Mouse (Mus musculus): ENCODE measurements around the gene Gm37240.
"Not testable (repeated sequence)": the region's sequence is repeated elsewhere in the genome, so short reads cannot be mapped to it uniquely, and the experiment has no call there.

Gene Gm37240

GRCm38 (mm10) chr3:84889648-84890047 lies 997.7 kb downstream of the Gm37240 start:
- no peak for DNase-seq (ENCODE audit: low spot score)

DNA sequence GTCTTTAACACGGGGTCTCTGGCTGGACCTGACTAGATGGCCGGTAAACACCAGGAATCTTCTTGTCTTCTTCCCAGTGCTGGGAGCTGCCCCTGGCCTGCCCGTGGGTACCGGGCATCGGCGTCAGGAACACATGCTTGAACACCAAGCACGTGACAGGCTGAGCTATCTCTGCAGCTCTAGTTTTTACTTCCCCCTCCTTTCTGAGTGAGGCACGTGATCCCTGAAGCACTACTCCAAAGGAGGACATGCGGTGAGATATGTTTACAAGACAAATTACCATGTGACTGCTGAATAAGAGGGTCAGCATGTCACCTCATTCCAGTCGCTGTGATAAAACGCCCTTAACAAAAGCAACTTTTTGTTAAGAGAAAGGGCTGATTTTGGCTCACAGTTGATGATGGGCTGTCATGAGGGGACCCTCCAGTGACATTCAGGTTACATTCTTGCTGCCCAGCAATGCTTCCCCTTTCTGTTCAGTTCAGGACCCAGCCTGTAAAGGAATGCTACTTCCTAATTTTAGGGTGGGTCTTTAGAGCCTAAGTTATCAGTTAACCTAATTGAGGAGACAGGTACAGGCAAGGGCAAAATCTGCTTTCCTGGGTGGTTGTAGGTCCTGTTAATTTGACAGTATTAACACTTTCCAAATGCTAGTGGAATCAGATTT lies 1003.4 kb downstream of the Gm37240 start:
- DNase-seq (ENCODE audit: low spot score) = no peak

DNA sequence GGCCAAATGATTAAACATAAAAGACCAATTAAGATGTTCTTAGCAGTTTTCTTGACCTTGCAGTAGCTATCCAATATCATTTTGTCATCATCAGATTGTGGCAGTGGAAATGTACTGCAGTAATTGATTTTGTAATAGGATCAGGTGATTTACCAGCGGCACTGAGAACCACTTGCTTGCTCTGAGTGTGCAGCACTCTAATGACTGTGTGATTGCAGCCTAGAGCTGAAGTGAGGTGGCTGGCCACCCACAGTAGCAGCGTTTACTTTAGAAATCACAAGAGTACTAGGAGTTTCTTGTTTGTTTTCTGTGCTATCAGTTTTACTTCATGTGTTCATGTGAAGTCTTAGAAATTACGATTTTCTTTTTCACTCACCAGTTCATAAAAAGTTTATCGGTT lies 1011.1 kb downstream of the Gm37240 start:
- DNase-seq (ENCODE audit: low spot score) = no peak

- DNase-seq (ENCODE audit: low spot score) = no peak
Observed at GRCm38 (mm10) chr3:84875306-84875705, 1012.0 kb downstream of the Gm37240 start.

DNA sequence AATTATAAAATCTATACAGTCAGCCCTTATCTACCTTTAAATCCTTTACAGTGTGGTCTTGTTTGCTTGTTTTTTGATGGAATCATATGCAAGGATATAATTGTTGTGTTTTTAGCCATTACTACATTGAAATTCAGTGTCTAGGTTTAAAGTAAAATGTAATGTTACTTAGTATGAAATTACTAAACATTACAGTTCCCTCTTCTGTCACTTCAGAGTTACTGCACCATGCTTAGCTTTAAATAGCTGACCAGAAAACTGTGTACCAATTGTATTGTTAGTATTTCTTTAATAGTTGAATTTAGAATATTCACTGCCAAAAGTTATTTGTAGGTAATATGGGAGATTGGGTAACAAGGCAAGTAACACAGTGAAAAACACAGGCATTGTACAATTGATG lies 1017.2 kb downstream of the Gm37240 start:
- DNase-seq (ENCODE audit: low spot score) = no peak

- no peak for DNase-seq (ENCODE audit: low spot score)
Observed at GRCm38 (mm10) chr3:84867991-84868390, 1019.3 kb downstream of the Gm37240 start.

DNA sequence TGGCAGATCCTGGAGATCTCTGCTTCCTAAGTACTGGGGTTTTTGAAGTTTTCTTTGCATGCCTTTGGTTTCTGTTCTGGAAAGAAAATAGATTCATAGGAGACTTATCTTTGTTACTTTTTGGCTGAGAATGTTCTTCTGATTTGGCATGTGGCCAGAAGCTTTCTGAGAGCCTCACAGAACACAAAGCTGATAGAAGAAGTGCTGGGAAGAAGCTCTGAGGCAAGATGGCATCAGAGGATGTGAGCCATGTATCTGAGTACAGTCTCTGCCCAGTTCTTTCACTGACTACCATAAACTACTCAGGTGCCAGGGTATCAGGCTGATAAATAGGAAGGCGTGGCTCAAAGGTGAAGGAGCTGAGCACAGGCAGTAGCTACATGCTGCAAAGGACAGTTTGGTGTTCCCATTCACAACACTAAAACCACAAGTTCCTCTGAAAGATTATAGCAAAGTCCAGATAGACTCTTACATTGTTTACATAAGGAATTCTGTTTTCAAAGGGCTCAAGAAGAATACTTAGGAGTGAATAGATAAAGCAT lies 1019.8 kb downstream of the Gm37240 start:
- no peak for DNase-seq (ENCODE audit: low spot score)

DNA sequence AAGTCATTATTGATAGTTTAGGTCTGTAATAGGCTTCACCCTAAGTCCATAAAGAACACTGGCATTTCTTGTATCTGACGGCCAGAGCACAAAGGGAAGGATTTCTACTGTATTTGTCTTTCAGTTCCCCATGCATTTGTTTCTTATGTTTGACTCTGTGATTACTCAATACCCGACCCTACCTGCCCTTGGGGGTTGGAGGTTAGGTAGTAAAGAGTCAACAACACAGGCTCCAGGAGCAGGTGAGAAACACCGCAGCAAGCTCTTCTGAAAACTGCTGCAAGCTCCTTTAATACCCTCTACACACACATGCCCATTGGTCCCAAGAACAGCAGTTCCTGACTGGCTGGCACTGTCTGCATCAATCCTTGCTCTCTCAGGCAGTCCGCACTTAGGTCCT lies 1020.5 kb downstream of the Gm37240 start:
- DNase-seq (ENCODE audit: low spot score) = no peak

DNA sequence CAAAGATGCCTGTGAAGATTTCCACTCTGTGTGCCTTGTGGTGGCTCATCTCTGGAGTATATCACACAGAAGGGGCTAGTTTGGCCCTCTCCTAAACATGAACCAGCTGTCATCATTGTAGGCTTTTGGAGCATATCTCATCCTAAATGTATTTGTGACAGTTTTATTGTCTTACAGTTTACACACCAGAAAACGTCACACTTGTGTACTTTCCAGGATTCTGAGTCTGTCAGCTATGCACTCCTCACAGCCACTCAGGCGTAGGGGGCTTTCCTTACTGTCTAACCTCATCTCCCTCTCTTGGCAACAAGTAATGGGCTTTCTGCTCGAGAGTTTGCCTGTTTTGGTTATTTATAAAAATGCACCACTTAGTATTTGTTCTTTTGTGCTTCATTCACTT lies 1021.6 kb downstream of the Gm37240 start:
- DNase-seq (ENCODE audit: low spot score) = no peak

DNA sequence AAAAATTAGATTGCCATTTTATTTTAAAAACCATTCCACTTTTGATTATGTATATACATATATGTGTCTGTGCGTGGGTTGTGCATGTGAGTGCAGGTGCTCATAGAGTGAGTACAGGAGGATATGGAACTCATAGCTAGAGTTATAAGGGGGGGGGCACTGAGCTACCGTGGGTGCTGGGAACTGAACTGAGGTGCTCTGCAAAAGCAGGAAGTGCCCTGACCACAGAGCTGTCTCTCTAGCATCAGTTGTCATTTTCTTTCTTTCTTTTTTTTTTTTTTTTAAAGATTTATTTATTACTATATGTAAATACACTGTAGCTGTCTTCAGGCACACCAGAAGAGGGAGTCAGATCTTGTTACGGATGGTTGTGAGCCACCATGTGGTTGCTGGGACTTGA lies 1025.5 kb downstream of the Gm37240 start:
- not testable (repeated sequence) for DNase-seq (ENCODE audit: low spot score)

GRCm38 (mm10) chr3:84860669-84861068 lies 1026.6 kb downstream of the Gm37240 start:
- no peak for DNase-seq (ENCODE audit: low spot score)

- no peak for DNase-seq (ENCODE audit: low spot score)
Observed at GRCm38 (mm10) chr3:84854440-84854839, 1032.9 kb downstream of the Gm37240 start.

DNA sequence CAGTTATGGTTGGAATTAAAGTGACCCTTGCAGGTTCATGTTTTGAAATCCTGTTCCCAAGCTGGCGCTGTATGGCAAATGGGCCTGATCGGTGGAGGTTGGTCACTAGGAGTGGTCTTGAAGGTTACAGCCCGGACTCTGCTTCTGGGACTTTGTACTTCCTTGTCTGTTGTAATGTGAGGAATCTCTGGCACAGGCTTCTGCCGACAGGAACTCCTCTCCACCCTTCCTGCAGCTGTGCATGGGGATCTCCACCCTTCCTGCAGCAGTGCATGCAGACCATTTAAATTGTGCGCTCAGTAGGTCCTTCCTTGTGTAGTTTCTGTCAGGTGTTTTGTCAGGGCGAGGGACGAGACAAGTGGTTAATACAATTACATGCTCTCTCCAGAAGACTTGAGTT lies 1034.4 kb downstream of the Gm37240 start:
- DNase-seq (ENCODE audit: low spot score) = no peak

DNA sequence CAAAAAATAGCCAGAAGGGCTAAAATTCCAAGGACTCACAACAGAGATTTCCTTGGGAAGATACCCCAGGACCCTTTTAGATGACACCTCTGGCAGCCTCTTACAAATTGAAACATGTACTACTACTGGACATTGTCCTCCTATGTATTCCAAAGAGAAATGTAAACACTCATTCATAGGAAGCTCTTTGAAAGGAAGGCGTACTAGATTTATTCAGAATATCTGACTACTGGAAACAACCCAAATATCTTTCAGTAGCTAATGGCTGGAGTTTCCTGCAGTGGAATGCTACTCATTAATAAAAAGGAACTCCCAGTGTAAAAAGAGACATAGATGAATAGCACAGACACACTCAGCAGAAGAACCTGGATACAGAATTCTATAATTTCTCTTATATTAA lies 1035.5 kb downstream of the Gm37240 start:
- DNase-seq (ENCODE audit: low spot score) = no peak

DNA sequence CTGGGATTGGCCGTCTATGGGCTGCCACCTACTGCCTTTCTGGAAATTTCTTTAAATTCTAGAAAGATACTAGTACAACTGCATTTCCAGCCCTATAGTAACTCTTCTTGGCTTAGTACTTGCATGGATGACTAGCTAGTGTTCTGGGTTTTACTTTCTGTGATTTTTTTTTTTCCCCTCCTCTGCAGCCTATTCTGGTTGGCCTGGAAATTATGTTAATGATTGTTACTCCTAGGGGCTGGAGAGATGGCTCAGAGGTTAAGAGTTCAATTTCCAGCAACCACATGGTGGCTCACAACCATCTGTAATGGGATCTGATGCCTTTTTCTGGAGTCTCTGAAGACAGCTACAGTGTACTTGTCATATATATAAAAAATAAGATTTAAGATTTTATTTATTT lies 1036.9 kb downstream of the Gm37240 start:
- no peak for DNase-seq (ENCODE audit: low spot score)

DNA sequence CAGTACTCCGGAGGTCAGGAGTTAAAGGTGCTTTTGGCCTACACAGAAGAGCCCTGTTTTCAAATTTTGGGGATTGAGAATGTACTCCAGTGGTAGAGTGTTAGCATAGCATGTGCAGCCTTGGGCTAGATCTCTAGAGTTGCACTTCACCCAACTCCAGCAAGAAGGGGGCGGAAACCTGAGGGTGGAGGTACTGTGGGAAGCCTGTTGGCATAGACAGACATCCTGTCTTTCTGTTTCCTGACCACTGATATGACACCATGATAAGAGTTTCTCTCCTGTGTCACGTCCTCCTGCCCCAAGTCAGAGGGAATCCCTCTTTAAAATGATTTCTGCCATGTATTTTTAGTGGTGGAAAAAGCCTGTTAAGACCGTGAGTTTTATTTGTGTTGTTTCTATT lies 1038.5 kb downstream of the Gm37240 start:
- DNase-seq (ENCODE audit: low spot score) = no peak

DNA sequence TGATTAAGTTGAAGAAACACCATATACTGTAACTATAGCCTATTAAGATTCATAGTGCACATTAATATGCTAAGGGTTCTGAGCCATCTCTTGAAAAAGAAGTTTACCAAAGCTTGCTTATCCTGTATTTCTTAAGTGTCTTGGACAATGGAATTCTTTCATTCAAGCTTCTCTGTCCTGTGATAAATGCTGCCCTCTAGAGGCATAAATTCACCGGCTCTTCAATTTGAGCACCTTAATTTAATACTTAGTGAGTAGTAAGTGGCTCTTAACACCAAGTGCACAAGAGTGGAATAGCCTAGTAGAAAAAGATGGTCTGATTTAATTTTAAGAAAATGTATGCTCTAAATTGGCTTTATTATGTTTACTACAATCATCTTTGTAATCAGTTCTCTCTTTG lies 1043.7 kb downstream of the Gm37240 start:
- no peak for DNase-seq (ENCODE audit: low spot score)

DNA sequence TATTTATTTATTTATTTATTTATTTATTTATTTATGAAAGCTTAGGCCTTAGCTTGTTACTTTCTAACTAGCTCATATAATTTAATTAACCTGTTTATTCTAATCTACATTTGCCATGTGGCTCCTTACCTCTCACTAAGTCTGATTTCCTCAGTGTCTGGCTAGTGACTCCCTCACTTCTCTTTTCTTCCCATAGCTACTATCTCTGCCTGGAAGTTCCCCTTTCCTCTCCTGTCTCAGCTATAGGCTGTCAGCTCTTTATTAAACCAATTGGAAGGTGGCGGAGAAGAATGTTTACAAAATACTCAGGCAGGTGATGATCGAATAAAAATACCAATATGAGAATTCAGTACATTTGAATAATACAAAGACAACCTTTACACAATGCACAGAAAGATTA lies 1044.5 kb downstream of the Gm37240 start:
- DNase-seq (ENCODE audit: low spot score) = no peak

GRCm38 (mm10) chr3:84841271-84841670 lies 1046.0 kb downstream of the Gm37240 start:
- no peak for DNase-seq (ENCODE audit: low spot score)

DNA sequence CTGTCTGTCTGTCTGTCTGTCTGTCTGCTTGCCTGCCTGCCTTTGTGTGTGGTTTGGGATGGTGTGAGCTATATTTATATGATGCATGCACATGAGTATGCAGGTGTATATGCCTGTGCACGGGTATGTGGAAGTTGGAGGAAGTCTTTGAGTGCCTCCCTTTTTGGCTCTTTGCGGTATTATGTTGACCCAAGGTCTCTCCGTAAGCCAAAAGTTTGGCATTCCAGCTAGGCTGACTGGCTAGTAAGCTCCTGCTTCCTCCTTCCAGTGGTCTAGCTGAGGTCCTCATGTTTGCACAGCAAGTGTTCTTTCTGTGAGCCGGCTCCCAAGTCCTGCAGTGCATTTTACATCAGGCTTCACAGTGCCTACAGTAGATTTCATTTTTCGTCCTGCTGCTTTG lies 1047.8 kb downstream of the Gm37240 start:
- DNase-seq (ENCODE audit: low spot score) = no peak

DNA sequence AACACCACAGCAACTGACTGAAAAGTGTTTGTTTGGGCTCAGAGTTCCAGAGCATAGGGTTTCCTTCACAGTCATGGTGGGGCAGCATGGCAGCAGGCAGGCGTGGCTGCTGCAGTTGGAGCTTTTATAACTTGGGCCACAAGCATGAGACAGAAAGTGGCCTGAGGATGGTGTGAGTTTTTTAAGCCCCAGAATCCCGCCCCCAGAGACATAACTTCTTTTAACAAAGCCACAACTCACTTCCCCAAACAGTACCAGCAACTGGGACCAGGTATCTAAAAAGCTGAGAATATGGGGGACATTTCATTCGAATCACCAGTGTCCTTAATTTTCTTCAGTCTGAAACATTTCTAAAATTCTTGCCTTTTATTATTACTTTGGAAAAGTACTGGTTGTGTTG lies 1049.3 kb downstream of the Gm37240 start:
- no peak for DNase-seq (ENCODE audit: low spot score)

- DNase-seq (ENCODE audit: low spot score) = no peak
Observed at GRCm38 (mm10) chr3:84836029-84836428, 1051.3 kb downstream of the Gm37240 start.

GRCm38 (mm10) chr3:84829366-84829765 lies 1058.0 kb downstream of the Gm37240 start:
- no peak for DNase-seq (ENCODE audit: low spot score)

DNA sequence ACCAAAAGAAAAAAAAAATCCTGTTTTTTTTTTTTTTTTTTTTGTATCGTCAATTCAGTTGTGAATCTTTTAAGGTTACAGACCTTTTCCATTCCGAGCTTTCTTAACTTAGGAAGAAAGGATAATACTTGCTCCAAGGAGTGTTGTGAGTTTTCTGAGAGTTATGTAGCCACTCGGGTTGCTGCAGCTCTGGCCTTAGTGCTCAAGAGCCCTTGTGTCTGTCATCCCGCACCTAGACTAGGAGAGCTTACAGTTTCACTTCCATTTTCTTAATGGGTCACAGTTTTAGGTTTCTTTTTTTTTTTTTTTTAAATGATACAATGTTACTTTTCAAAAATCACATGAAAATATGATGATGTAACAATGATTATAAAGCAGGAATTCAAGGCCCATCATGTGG lies 1059.7 kb downstream of the Gm37240 start:
- no peak for DNase-seq (ENCODE audit: low spot score)

Data from testis, postnatal 14 days (tissue).